Mouse (Mus musculus) cerebellum, adult 2 months (tissue): ENCODE measurements around the gene Tlr9. TPM values are rescaled to one million over a fixed set of nuclear protein-coding genes. Genes with fewer than 3 reads are reported as not detected.

Experiments used
- DNase-seq, 2 experiments: peaks; one replicate each; pipeline ENCODE4 v3.0.0; 2021
- H3K27ac ChIP-seq: fragments of 200-500 bp; 2 replicates; pipeline ENCODE4 v1.5.1; 2012; ENCODE audit warnings: low read length, control low read depth, inconsistent platforms; ENCODE audit not compliant: insufficient read depth
- H3K27me3 ChIP-seq: fragments of 200-500 bp; 2 replicates; pipeline ENCODE4 v1.6.1; 2012; ENCODE audit warnings: inconsistent platforms, mild to moderate bottlenecking, low read length, moderate library complexity; ENCODE audit not compliant: control insufficient read depth, insufficient read depth
- H3K4me1 ChIP-seq: fragments of 200-500 bp; 2 replicates; pipeline ENCODE4 v1.6.1; 2011; ENCODE audit warnings: low read length; ENCODE audit not compliant: control insufficient read depth, insufficient read depth
- H3K4me3 ChIP-seq: fragments of 200-500 bp; replicated peaks from 2 replicates; pipeline ENCODE3; 2011; ENCODE audit warnings: mild to moderate bottlenecking, low read depth, low read length, control low read depth; ENCODE audit not compliant: insufficient read depth
- CTCF ChIP-seq: fragments of 200-500 bp; IDR thresholded peaks from 2 replicates; pipeline ENCODE4 v1.5.1; 2011; ENCODE audit warnings: low read depth, mild to moderate bottlenecking, control low read depth, low read length, moderate library complexity, borderline replicate concordance; ENCODE audit not compliant: insufficient read depth
- POLR2A ChIP-seq: fragments of 200-500 bp; IDR thresholded peaks from 2 replicates; pipeline ENCODE4 v1.6.1; 2011; ENCODE audit warnings: low read length, control low read depth, borderline replicate concordance; ENCODE audit not compliant: insufficient read depth
- WGBS: fragments of 180-500 bp; shearing (Covaris S2); methylation state at CpG from one replicate; pipeline ENCODE4 v1.1.7; 2018; 5-methylcytosine and 5-hydroxymethylcytosine counted together
- polyA plus RNA-seq: library from polyadenylated mRNA; depleted of rRNA; stranded (reverse); fragments of >200 nt; gene quantifications from 2 replicates; pipeline ENCODE4 v1.2.3, GENCODE M21; 2012

Tlr9 gene
- polyA plus RNA-seq, 1 experiment = 0.31 TPM

DNA sequence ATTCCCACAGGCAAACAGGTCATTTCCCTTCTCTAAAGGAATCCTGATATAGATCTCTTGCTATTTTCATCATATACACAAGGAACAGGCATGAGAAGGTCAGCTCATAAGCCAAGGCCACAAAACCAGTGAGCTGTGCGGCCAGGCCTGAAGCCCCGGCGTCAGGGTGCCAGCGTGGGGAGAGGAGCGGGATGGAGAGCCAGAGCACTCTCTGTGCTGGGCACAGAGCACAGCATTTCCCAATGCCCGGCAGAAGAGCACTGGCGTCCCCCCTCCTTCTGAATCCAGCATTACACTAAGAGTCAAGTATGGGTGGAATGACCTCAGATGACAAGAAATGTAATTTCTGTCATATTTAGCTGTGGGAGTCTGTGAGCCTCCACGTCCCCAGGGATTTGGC is 15.0 kb downstream of the Tlr9 start:
- peaks cover 4% of the 10 kb centered on the region for H3K4me1 ChIP-seq
- TF ChIP-seq CTCF (no peak), POLR2A (no peak)
- no peak for DNase-seq
- 83% methylated on average over 8 of the region's 8 CpGs for WGBS
- H3K27ac ChIP-seq = no peak overlapping the region
- H3K27me3 ChIP-seq = no peaks in the 10 kb centered on the region
- no peak overlapping the region for H3K4me3 ChIP-seq

DNA sequence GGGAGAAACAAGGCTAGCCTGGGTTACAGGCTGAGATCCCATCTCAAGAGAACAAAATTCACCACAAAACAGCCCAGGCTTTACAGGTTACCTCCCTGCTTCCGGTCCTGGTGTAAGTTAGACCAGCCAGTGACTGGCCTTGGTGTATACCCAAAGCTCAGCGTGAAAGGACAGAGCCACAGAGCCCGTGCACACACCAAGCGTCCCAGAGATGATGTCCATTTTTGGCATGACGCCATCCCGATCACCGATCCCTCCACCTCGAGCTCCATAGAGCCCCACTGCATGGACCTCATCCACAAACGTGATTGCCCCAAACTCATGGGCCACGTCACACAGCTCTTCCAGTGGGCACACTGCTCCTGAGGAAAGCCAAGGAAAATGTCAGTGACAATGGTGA is 15.5 kb downstream of the Tlr9 start:
- H3K4me3 ChIP-seq = no peak overlapping the region
- no peak overlapping the region for H3K27ac ChIP-seq
- no peak for TF ChIP-seq POLR2A
- no peak for TF ChIP-seq CTCF
- DNase-seq = no peak
- H3K4me1 ChIP-seq = peaks cover 9% of the 10 kb centered on the region
- WGBS = 85% methylated on average over 10 of the region's 10 CpGs
- H3K27me3 ChIP-seq = no peaks in the 10 kb centered on the region

DNA sequence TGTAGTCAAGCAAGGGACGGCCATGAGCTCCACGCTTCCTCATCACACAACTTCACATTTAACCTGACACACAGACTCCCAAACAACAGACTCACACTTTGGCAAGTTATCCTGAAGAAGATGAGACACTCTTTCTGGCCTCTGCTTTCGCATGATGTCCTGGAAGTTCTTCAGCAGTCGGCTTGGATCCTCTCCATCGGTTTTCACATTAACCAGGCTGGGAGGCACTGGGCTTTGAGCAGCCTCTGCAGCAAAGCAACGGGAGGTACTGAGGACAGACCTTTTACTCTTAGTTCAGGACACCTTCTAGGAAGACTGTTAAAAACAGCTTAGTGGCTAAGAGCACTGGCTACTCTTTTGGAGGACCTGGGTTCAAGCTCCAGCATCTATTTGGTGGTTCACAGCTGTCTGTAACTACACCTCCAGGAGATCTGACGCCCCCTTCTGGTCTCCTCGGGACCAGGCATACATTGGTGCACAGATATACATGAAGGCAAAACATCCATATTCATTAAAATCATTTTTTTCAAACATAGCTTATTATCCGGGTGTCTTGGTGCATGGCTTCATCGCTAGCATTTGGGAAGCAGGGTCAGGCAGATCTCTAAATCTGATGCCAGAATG is 19.3 kb downstream of the Tlr9 start:
- no peak overlapping the region for H3K27ac ChIP-seq
- no peak for TF ChIP-seq POLR2A
- TF ChIP-seq CTCF = no peak
- 82% methylated on average over 10 of the region's 10 CpGs for WGBS

DNA sequence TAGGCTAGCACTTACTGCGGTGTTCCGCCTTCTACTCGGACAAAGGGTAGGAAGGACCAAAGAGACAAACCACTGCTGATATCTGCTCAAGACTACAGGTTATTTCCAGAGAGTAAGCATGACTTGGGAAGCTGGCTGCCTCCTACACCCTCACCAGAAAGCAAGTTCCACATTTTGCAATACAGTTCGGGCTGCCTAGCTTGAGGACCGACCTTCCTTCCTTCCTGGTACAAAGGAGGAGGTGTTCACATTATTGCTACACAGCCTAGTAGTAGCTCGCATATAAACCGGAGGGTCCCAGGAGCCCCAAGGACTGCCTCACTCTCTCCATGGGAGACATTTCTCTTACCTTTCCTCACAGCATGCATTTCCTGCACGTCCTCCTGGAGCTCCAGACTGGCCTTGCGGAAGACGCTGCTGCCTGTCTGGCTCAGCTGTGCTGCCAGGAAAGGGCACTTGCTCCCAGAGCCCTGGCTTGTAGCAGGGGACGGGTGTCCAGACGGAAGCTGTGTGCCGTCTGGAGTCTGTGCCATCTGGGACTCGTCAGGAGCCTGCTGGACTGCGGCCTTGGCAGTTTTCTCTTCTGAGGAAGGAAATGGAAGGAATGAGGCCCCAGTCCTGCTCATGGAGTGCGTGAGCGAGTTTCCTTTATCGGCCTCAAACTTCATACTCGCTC is 20.6 kb downstream of the Tlr9 start:
- H3K27ac ChIP-seq = peak overlapping the region; percentile 26

More for the DNA sequence above, 19.3 kb downstream of the Tlr9 start:
- no peak for DNase-seq
- peaks cover 23% of the 10 kb centered on the region for H3K4me1 ChIP-seq
- H3K27me3 ChIP-seq = no peaks in the 10 kb centered on the region
- no peak overlapping the region for H3K4me3 ChIP-seq

DNA sequence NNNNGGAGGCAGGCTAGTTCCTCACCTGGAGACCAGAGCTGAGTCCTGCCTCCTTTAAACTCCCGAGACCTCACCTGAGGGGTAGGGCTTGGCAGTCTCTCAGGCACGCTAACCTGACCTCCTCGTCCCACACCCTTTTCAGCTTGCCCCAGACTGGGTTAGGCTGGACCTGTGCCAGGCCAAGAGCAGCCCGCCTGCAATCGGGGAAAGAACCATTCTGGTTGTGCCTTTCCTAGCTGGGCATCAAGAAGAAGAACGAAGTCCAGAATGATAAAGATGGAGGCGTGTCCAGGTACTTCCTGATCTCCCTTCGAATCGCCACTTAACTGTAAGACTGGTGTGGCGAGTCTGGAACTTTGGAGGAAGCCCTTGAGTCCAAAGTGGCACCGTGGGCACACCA is 27.2 kb downstream of the Tlr9 start:
- Histone ChIP-seq H3K27ac (no peak overlapping the region), H3K4me1 (peaks cover 16% of the 10 kb centered on the region), H3K27me3 (no peaks in the 10 kb centered on the region), H3K4me3 (no peak overlapping the region)
- TF ChIP-seq POLR2A (no peak), CTCF (no peak)
- peak in 1 of 2 experiments; percentile 21 for DNase-seq
- 86% methylated on average over 11 of the region's 11 CpGs for WGBS

More for the DNA sequence above, 20.6 kb downstream of the Tlr9 start:
- Histone ChIP-seq H3K4me1 (peaks cover 26% of the 10 kb centered on the region), H3K4me3 (no peak overlapping the region), H3K27me3 (no peaks in the 10 kb centered on the region)
- peak; percentile 85 to 93 for DNase-seq
- 17% methylated on average over 19 of the region's 19 CpGs for WGBS
- TF ChIP-seq CTCF (no peak), POLR2A (no peak)

DNA sequence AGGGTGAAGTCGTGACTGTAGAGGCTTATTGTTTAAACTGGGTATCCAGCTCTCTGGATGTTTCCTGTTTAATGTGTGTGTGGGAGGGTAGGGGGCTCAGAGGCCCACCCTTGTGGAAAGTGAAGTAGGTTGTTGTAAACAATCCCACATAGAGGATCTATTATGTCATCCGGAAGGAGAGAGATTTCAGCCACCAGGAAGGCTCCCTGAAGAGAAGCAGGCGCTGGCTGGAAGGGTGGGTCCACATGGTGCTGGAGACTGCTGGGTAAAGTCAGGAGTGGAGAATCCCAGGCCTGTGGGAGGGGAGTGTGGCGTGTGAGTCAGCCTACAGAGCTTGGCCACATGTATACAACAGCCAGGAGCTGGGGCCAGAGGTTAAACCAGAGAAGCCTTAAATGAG is 27.8 kb downstream of the Tlr9 start:
- Histone ChIP-seq H3K27ac (no peak overlapping the region), H3K4me1 (peaks cover 14% of the 10 kb centered on the region; the same call in 1 of the 2 replicates), H3K27me3 (no peaks in the 10 kb centered on the region), H3K4me3 (no peak overlapping the region)
- no peak for DNase-seq
- no peak for TF ChIP-seq CTCF
- no peak for TF ChIP-seq POLR2A
- 74% methylated on average over 4 of the region's 4 CpGs for WGBS

DNA sequence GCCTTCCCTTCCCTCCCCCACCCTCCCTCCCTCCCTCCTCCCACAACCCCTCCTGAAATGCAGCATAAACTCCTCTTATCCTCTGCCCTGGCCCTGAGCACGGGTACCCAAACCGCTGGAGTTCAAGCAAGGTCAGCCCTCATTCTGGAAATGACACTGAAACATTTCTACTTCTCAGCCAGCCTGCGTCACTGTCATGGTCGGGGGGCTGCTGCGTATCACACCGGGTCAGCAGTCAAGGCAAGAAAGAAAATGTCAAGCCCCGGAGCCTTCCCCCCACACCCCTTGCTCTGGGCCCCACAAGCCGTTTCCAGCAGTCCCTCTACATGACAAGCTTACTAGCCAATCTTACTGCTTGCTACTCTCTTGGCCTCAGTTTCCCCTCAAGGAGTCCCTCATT is 28.7 kb downstream of the Tlr9 start:
- peaks cover 11% of the 10 kb centered on the region; the same call in 1 of the 2 replicates for H3K4me1 ChIP-seq
- no peak overlapping the region for H3K27ac ChIP-seq
- H3K4me3 ChIP-seq = no peak overlapping the region
- DNase-seq = no peak
- 70% methylated on average over 8 of the region's 8 CpGs for WGBS
- no peak for TF ChIP-seq POLR2A
- no peak for TF ChIP-seq CTCF
- no peaks in the 10 kb centered on the region for H3K27me3 ChIP-seq

DNA sequence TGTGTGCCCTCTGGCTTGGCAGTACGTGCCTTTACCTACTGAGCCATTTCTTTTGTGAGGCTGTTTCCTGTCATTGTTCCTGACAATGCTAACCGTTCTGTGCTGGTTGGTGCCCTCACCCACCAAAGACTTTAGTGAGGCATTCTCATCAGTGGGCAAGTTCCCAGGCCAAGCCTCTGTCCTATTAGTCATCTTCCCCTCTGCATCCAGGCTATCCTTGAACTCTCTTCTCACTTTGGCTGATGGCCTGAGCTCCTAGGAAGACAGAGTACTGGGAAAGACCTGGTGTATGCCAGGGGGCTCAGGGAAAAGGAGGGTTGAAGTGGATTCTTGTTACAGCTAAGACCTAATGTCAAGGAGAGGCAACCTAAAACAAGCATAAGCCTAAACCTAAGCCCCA is 31.6 kb downstream of the Tlr9 start:
- Histone ChIP-seq H3K27me3 (no peaks in the 10 kb centered on the region), H3K4me3 (no peak overlapping the region), H3K27ac (no peak overlapping the region), H3K4me1 (no peaks in the 10 kb centered on the region)
- TF ChIP-seq CTCF = no peak
- TF ChIP-seq POLR2A = no peak
- no peak for DNase-seq
- WGBS = 96% methylated on average over 2 of the region's 2 CpGs
